Mouse (Mus musculus): ENCODE results near the gene Ryk.
A peak's percentile ranks its signal among the peaks of the same experiment; 100 is the strongest.

Ryk gene

DNA sequence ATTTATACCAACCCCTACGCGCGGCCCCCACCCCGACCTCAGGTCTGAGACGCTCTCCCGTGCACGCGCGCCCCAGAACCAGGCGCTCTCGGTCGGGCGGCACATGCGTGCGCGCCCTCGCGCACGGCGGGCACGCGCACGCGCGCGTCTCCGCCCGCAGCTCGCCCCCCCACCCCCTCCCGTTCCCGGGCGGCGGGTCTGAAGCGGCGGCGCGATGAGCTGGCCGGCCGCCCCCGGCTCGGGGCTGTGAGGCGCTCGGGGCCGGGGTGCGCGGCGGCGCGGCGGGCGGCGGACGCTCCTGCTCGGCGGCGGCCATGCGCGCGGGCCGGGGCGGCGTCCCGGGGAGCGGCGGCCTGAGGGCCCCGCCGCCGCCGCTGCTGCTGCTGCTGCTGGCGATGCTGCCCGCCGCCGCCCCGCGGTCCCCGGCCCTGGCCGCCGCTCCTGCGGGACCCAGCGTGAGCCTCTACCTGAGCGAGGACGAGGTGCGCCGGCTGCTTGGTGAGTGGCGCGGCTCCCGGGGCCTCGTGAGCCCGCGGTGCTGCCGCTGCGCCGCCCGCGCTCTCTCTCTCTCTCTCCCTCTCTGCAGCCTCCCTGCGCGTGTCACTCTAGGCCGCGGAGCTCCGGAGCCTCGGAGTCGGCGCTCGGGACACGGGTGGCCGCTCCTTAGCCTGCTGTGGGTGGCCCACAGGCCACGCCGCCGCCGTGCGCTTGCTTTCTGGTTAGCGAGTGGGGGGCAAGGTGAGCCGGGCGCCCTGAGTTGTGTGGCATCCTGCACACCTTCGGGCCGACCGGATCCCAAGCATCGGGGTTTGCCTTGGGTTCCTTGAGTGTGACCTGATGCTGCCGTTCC is at the start of gene Ryk:
Gene Ryk, plus strand, starts transcription at position 176 of the 850 bp plus-strand sequence.
- DNase-seq (ENCODE audit: low read depth, low spot score) = peak; percentile 87

DNA sequence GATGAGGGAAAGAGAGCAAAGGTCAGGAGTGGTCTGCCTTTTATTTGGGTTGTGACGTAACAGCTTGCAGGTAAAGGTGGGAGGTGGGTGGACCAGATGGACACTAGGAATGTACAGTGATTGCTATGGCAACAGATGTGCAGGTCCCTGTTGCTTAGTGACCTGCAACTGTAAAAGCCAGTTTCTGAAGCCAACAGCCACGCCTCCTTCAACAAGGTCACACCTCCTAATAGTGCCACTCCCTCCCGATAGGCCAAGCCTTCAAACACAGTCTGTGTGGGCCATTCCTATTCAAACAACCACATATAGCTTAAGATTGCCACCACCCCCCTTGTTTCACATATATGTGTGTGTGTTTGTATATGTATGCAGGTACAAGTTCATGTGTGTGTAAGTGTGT is 45.2 kb upstream of the Ryk start:
- peak; percentile 65 for DNase-seq (ENCODE audit: low read depth, low spot score)

DNA sequence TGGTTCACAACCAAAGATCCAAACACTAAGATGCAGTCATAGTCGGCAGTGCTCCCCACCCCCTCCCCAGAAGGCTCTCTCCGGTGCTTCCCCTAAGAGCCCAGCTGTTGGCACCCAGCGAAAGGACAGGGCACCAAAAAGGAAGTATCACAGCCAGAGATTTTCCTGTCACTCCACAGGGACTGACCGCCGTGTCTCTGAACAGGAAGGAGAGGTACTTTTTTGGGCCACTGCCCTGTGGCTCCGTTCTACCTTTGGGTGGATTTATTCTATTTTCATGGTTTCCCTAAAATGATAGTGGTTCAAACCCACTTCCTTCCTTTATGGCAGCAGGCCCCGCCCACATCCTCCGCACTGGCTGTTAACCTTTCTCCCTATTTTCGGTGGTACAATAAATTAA is 42.9 kb upstream of the Ryk start:
- DNase-seq (ENCODE audit: low read depth, low spot score) = no peak

DNA sequence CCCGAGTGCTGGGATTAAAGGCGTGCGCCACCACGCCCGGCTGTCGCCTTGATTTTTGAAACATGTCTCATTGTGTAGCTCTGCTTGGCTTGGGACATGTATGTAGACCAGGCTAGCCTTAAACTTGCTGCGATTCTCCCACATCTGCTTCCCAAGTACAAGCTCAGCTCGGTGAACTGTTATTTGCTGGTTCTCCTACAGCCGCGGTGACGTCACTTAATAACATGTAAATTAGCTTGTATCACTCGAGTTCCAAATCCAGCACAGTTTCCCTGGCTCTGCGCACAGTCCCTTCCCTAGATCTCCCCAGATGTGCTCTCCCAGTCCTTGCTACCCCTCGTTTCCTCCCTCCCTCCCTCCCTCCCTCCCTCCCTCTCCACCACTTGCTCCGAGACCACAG is 41.9 kb upstream of the Ryk start:
- DNase-seq (ENCODE audit: low read depth, low spot score) = peak; percentile 75

DNA sequence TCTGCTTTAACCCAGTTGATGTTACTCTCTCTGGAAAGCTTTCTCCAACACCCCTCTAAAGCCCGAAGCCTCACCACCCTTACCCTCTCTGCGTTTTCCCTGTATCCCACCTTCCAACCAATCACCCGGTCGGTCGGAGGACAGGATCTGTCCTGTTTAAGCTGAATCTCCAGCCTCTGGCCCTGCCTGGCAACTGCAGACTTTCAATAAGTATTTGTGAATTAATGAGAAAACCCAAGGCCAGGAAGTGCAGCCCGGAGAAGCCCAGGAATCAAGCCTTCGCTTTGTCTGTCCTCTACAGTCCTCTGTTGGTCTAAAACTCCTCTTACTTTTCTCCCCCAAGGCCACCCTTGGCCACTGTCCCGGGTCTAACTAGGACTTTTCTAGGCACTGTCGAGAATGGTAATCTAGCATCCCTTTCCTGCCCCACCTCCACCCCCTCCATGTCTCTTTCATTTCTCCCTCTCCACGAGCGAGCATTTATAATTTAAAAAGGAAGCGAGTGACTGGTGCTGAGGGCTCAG is 41.4 kb upstream of the Ryk start:
- DNase-seq (ENCODE audit: low read depth, low spot score) = no peak

DNA sequence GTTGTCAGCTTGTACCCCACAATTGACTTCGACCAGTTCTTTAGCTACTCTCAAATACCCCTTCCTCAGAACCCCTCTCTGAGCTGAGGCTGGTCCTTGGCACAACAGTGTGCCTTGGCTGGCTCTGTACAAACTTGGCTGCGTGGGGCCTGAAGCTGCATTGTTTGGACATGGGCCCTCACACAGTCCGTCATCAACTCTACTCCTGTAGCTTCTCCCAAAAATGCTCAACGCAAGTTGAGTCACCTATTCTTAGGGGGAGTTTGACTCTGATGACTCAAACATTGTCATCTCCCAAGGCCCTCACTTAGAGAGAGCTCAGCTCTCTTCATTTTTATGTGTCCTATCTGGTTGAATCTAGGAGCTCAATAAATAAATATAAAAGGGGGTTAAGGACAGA is 36.3 kb upstream of the Ryk start:
- DNase-seq (ENCODE audit: low read depth, low spot score) = no peak

DNA sequence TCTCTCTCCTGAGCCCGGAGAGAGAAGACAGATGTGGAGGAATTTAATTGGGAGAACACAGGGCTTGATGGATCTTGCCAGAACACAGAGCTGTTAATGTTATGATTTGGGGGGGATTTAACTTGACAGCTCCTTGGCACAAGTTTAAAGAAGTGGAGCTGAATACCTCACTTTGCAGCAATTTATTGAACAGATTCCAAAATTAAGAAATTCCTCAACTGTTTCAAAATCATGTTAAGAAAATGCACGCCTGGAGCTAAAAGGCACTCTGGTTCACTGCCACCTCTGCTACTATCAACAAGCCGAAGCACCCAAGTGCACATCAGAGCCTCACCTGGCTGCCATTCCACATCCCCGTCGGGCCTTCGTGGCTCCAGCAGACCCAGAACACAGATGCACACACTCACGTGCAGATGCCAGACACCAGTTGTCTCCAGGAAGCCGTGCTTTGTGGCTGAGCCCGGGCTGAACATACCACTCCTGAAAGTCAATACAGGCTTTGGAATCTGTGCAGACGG is 28.6 kb upstream of the Ryk start:
- DNase-seq (ENCODE audit: low read depth, low spot score) = no peak

DNA sequence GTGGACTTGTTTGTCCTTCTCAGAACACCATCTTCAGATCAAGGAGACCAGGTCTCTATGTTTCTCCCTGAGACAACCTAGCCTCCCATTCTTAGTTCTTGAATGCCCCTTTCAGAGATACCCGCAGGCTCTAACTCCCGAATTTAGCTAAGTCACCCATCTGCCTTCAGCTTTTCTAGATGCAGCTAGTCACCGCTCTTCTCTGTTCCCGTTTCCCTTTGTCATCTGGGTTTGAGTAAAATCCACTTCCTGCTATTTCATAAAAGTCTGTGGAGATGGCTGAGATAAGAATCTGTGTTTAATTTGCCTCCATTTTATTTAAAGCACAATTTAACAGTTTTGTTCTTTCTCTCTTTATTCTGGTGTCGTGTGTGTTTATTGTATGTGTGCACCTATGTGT is 23.5 kb upstream of the Ryk start:
- DNase-seq (ENCODE audit: low read depth, low spot score) = no peak

DNA sequence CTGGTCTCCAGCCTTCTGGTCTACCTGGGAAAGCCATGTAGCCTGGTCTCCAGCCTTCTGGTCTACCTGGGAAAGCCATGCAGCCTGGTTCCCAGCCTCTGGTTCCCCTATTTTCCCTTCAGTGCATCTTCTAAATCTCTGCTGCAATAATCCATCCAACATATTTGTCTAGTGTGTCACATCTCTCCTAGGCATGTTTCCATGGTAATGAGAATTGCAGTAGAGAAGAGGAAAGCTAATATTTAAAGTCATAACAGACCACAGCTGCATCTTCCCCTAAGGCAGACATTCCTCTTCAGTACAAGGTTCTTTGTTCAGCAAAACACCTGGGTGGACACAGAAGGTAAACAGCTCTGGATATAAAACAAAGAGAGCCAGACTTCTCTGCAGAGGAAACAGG is 16.5 kb upstream of the Ryk start:
- no peak for DNase-seq (ENCODE audit: low read depth, low spot score)

DNA sequence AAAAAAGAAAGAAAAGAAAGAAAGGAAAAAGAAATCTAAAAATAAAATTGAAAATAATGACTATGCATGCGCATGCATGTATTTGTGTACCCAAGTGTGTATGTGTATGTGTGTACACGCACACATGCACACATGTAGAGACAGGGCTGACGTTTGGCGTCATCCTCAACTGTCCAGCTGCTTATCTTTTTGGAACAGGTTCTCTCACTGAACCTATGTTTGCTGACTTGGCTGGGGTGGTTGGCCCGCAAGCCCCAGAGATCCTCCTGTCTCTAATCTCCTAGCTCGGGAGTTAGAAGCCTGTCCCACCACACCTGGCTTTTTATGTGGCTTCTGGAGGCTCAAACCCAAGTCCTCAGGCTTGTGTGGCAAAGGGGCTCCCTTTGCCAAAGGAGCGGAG is 6.1 kb upstream of the Ryk start:
- no peak for DNase-seq (ENCODE audit: low read depth, low spot score)

DNA sequence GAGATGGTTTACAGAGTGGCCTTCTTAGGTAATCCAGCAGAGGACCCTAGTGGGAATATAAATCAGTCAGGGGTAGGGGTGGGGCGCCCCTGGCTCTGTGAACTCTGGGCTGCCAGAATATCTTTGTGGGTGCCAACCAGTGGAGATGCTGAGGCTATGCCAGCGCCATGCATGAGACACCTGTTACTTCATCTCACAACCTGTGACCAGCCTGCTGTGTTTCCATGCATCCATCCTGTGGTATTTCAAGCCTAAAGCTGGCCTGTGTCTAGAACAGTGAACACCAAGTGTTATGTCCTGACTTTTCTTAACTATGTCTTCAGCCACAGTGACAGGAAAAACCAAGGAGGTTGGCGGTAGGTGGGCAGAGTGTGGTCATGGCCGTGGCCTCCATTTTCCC is 3.2 kb upstream of the Ryk start:
- DNase-seq (ENCODE audit: low read depth, low spot score) = no peak

DNA sequence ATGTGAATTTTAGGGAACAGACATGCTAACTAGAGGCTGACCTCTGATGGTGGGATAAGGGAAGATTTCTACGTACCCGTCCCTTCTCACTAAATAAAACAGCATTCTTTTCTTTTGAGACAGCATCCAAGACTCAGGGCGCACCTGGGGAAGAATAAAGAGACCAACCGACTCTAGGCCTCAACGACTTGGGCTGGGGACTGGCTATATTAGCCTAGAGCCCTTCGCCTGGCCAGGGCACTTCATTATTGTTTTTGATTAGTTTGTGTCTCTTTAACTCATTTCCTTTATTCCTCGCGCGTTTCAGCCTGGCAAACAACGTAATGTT is 339 bp upstream of the Ryk start:
- no peak for DNase-seq (ENCODE audit: low read depth, low spot score)

DNA sequence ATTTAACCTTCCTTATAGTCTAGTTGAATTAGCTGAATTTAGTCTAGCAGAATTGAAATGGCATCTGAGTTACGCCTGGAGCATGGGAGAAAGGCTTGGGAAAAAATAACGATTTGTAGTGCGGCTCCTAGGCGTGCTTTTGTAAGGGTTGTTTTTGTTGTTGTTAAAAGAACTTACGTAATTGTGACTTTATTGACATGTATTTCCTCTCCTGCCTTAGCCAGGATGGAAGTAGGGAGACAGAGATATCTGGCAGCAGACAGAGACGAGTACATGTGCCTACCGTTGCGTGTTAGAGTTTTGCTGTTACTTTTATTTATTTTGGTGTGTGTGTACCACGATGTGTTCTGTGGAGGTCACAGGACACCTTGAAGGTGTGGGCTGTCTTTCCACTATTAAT is 1.6 kb downstream of the Ryk start:
- no peak for DNase-seq (ENCODE audit: low read depth, low spot score)

DNA sequence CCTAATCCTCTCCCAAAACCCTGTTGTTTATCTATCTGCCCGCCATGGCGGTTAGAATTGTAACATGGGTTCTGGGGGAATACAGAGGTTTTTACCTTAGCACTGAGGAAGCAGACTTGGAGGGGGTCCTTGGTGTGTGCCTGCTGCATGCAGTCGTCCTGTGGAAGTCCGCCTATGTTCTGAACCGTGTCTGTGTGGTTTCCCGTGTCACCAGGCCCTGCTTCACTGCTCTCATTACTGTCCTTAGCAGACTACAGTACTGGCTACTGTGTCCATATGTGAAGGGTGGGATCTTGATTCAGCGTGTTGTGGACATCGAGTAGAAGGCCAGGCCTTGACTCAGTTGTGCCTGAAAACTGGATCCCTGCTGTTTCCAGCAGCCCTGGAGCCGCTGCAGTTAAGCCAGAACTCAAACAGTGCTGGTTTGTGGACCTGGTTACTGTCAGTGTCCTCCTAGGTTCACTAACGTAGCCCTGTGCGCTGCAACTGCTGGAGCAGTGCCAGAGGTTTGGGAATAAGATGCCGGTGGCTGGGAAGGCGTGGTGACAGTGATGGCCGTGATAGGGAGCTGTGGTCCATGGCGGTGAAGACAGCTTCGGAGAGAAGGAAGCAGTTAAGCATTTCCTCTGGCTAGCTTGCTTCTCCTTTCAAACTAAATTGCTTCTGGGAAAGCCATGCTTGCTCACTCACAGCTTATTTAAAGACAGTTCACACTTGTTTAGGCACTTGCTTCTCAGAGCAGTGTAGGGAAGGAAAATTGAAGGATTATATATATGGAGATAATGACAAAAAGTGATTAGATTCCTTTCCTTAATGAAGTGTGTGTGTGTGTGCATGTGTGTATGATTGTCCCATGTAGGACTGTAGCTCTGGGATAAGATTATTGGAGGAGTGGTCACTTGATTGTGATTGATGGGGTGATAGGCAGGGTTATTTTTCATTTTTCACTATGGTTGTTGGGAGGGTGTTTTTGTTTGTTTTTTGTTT is 6.4 kb downstream of the Ryk start:
- DNase-seq (ENCODE audit: low read depth, low spot score) = peak; percentile 33

DNA sequence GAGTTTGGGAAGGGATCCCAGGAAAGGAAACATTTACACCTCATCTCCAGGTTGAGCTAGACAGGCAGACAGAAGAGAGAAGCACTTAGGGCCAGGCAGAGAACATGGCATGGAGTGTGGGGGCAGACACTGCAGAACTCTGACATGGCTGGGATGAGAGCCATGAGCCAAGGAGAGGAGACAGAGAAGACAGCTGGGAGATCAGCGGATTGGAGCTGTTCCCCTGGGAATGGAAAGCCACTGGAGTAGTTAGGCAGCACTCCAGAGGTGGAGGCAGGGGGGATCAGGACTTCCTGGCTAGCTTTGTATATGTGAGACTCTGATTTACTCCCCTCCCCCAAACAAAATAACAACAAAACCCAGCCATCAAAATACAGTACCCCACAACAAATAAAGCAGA is 7.1 kb downstream of the Ryk start:
- no peak for DNase-seq (ENCODE audit: low read depth, low spot score)

DNA sequence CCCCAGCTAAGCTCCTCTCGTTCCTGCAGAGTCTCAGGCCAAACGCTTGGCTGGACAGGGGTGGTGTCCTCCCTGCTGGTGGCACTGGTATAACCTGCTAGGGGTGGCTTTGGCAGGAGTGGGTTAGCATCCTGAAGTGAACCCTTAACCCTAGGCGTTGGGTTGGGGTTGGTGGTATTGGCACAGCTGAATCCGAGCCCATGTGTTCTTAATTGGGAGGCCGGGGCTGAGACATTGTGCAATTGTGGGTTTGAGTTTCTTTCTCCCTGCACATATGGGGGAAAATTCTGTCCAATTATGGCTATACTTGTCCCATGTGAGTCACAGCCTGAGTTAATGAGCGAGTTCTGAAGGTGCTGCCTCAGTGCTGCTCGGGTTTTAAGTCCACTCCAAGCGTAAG is 7.8 kb downstream of the Ryk start:
- DNase-seq (ENCODE audit: low read depth, low spot score) = no peak

DNA sequence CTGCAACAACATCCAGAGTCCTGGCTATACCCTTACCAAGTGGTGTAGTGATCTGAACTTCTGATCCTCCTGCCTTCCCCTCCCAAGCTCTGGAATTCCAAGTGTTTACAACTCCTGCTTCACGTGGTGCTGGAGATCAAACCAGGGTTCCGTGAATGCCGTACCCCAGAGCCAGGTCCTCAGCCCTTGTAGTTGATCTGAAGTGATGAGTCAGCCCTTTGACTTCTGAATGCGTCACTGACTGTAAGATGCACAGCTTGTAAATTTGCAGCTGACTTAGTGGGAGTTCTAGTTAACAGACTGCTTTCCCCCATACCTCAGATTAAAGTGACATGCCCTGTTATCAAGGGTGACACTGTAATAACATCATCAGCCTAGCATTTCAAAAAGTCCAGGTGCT is 8.9 kb downstream of the Ryk start:
- DNase-seq (ENCODE audit: low read depth, low spot score) = peak; percentile 78

DNA sequence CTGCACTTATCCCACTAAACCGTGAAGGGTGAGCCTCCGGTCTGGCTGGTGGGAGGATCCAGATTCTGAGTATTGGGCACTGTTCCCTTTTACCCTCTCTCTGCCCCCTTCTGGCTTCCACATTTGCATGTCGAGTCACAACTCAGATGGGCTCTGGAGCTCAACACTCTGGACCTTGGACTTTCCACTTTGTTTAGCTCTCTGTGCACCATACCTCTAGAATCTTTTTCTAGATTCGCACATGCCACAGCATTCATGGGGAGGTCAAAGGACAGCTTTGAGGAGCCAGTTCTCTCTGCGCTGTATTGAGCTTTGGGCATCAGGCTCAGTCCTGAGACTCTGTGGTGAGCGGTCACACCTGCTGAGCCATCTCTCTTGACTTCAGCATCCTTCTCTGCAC is 11.1 kb downstream of the Ryk start:
- DNase-seq (ENCODE audit: low read depth, low spot score) = no peak

DNA sequence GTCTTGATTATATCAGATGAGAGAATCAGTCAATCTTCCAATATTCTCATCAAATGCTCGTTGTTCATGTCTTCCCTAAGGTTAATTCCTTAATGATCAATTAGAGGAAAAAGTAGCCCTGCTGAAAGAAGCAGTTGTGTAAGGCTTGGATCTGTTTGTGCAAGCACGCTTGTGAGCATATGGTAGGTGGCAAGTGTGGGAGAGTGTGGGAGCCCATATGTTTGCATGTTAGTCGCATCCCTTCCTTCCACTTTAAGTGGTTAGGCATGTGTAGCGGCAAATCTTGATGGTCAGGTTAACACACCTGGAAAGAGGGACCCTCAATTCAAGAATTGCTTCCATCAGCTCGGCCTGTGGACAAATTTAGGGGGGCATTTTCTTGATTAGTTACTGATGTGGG is 11.6 kb downstream of the Ryk start:
- no peak for DNase-seq (ENCODE audit: low read depth, low spot score)

DNA sequence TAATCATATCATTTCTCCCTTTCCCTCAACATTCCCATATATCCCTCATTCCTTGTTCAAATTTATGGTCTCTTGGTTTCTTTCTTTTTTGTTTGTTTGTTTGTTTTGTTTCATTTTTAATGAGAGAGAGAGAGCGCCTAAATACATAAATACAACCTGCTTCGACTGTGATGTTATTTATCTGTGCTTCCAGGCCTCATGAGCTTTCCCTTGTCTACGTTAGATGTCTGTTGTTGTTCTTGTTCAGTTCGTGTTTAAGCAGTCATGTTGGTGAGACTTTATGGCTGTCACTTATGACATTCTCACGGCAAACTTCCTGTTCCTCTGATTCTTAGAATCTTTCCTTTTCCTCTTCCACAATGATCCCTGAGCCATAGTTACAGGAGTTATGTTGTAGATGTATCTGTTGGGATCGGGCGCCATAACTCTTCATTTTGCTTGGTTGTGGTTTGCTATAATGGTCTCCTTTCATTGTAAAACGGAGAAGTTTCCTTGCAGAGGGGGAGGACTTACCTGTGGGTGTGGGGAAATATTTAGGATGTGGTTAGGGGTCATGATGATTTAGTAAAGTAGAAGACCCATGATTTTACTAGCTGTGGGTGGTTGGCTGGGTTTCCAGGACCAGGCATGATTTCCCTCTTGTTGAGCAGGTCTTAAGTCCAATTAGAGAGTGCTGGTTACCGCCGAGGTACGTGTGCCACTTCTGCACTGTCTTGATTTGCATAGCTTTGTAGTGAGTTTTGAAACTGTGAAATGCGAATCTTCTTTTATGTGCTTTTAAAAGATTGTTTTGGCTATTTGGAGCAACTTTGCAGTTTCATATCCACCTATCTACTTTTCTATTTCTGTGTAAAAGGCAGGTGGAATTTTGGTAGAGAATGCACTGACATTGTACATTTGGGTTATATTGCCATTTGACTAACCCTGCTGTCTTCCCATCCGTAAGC is 17.6 kb downstream of the Ryk start:
- no peak for DNase-seq (ENCODE audit: low read depth, low spot score)

DNA sequence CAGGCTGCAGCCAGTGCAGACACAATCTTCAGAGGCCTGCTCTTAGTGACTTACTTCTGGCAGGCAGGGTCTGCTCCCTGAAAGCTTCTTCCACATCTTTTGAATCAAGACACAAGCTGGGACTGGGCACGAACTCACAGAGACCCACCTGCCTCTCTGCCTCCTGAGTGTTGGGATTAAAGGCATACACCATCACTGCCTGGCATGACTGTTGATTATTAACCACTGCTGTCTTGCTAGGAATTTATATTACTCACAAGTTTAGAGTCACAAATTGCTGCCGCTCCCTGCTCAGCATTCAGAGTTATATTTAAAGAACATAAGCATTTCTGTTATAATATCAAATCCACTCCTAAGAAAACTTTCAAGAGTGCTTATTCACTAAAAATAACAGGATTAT is 23.1 kb downstream of the Ryk start:
- no peak for DNase-seq (ENCODE audit: low read depth, low spot score)

All from ZHBTc4 (cell line).